Mouse (Mus musculus) kidney, postnatal 10 days (tissue): Measurements from ENCODE around the gene Gng7.
"Not testable (repeated sequence)": the region's sequence is repeated elsewhere in the genome, so short reads cannot be mapped to it uniquely, and the experiment has no call there.

Source experiments
- DNase-seq: peaks from one replicate; pipeline ENCODE4 v3.0.0; 2021; ENCODE audit warnings: mixed read lengths

The Gng7 gene

GRCm38 (mm10) chr10:81014393-81015384, at the start of gene Gng7:
Gene Gng7 (minus strand): TSS chr10:81014945.
- peak; percentile 97 for DNase-seq

- DNase-seq: not testable (repeated sequence)
Measured at GRCm38 (mm10) chr10:81064519-81064918, 49.8 kb upstream of the Gng7 start.

DNA sequence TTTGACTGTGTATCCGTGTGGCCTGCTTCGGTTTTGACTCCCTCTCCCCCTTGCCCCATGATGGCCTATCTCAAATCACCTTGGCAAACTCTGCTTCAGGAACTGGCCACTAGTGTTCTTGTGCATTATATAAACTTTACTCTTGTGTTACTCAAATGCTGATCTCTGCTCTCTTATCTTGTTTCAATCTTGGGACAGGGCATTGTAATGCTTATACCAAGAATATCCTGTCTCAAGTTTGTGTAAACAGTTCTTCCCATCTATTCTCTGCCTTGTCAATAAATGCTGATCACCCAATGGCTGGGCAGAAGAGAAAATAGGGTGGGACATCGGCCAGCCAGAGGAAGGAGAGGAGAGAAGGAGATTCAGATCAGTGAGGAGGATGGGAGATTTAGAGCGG, 48.0 kb upstream of the Gng7 start:
- no peak for DNase-seq

- DNase-seq: peak; percentile 100
Measured at GRCm38 (mm10) chr10:81059603-81060543, 45.1 kb upstream of the Gng7 start, which contains the start of gene Sgta. Gene Sgta (minus strand): TSS chr10:81060181.

- no peak for DNase-seq
Measured at GRCm38 (mm10) chr10:81058896-81059295, 44.2 kb upstream of the Gng7 start.

GRCm38 (mm10) chr10:81057406-81058130, 42.8 kb upstream of the Gng7 start:
- DNase-seq: no peak

DNA sequence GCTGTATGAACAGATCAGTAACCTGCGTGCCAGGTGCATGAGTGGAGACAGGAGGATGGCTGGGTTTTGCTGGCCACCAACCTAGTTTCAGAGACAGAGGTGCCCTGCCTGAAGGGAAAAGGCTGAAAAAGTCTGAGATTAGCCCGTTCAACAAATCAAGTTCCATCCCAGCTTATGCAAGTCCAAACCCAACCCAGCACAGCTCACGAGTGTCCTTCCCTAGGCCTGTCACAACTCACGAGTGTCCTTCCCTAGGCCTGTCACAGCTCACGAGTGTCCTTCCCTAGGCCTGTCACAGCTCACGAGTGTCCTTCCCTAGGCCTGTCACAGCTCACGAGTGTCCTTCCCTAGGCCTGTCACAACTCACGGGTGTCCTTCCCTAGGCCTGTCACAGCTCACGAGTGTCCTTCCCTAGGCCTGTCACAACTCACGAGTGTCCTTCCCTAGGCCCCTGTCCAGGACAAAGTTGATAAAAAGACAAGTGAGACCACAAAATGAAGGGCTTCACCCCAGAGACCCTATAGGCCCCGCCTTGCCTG, 41.1 kb upstream of the Gng7 start:
- DNase-seq: not testable (repeated sequence)

DNA sequence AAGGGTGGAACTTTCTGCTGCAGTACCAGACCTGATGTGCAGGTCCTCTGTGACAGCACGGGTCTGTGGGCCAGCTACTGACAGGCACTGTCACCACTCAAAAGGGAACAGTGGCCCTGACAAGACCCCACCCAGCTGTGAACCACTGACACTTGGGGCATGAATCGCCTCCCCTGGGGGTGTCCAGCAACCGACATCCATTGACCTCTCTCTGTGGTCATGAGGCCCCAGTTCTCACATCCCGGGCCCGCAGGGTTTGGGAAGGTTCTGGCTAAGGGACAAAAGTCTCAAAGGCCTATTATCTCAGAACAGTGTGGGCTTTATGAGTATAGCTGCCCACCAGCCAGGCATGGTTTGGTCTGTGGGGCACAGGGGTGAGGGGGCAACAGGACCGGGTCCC, 40.4 kb upstream of the Gng7 start:
- no peak for DNase-seq

DNA sequence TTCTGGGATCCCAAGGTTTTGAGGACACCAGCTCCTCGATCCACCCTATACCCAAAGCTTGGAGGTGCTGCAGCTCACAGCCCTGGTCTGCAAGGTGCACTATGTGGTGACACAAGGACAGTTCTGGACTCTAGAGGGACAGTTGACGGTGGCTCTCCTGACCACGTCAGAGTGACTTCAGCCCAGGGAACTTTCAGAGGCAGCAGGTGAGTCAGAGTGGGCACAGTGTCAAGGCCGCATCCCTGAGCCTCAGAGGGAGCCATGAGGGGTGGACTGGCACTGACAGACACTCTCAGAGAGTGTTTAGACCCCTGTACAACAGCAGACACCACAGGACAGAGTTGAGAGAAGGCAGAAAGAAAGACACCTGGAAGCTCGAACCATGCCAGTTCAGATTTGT, 37.8 kb upstream of the Gng7 start:
- no peak for DNase-seq

DNA sequence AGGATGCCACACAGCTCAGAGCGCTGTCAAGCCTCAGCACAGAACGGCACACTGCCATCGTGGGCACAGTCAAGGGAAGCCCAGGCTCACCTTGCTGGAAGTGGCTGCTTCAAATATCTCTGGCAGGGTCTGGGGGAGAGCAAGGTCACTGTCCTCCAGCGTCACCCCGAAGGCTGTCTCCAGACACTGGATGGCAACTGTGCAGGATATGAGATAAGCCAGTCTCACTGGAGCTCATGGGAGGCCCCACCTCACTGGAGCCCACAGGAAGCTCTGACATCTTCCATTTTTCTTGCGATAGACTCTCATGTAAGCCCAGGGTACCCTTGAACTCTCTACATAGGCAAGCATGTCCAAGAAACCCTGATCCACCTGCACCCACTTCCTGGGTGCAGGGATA, 36.4 kb upstream of the Gng7 start:
- no peak for DNase-seq

DNA sequence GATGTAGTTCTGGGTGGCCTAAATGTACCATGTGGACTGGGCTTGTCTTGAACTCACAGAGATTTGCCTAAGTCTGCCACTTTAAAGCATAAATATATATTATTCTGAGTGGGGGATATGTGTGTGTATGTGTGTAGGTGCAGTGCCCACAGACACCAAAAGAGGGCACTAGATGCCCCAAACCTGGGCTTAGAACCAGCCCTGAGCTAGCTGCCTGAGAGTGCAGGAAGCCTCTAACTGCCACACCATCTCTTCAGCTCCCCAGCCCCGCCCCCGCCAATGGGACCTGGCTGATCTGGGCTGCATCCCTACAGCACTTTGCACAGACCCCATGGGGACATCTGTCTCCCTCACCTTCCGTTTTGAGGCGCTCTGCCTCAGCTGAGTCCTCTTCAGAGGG, 35.9 kb upstream of the Gng7 start:
- peak; percentile 45 for DNase-seq

GRCm38 (mm10) chr10:81045246-81045645, 30.5 kb upstream of the Gng7 start:
- DNase-seq: not testable (repeated sequence)

- DNase-seq: peak; percentile 83
Measured at GRCm38 (mm10) chr10:81041458-81042175, 26.9 kb upstream of the Gng7 start.

GRCm38 (mm10) chr10:81036988-81037580, 22.3 kb upstream of the Gng7 start, which contains the start of gene Slc39a3:
Gene Slc39a3 (minus strand): TSS chr10:81037426.
- DNase-seq: peak; percentile 99

DNA sequence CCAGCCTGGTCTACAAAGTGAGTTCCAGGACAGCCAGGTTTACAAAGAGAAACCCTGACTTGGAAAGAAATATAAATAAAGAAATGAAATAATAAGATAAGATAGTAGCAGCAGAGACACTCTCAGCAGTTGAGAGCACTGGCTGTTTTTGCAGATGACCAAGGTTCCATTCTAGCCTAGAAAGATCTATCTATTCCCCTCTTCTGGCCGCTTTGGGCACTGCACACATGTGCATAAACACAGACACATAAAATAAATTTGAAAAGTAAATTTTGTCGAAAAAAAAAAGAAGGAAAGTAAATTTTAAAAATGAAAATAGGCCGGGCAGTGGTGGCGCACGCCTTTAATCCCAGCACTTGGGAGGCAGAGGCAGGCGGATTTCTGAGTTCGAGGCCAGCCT, 21.5 kb upstream of the Gng7 start:
- peak; percentile 45 for DNase-seq

- DNase-seq: no peak
Measured at GRCm38 (mm10) chr10:81033586-81033985, 18.8 kb upstream of the Gng7 start.

- no peak for DNase-seq
Measured at GRCm38 (mm10) chr10:81029031-81029430, 14.3 kb upstream of the Gng7 start.

- DNase-seq: no peak
Measured at GRCm38 (mm10) chr10:81028219-81028618, 13.5 kb upstream of the Gng7 start.

- no peak for DNase-seq
Measured at GRCm38 (mm10) chr10:81027331-81027730, 12.6 kb upstream of the Gng7 start.

- DNase-seq: no peak
Measured at GRCm38 (mm10) chr10:81026857-81027256, 12.1 kb upstream of the Gng7 start.
